Mouse (Mus musculus) brain, adult 2 months (tissue): ENCODE measurements around the gene Nlrp3.

ENCODE experiments used
- DNase-seq: peaks from one replicate; pipeline ENCODE4 v3.0.0; 2011; ENCODE audit warnings: low read depth, low spot score

Gene Nlrp3

GRCm38 (mm10) chr11:59541324-59541723 lies at the start of gene Nlrp3:
Gene Nlrp3 (plus strand): TSS chr11:59541568.
- DNase-seq, result no peak

GRCm38 (mm10) chr11:59496672-59497310 lies 44.6 kb upstream of the Nlrp3 start:
- DNase-seq, result peak; percentile 72

DNA sequence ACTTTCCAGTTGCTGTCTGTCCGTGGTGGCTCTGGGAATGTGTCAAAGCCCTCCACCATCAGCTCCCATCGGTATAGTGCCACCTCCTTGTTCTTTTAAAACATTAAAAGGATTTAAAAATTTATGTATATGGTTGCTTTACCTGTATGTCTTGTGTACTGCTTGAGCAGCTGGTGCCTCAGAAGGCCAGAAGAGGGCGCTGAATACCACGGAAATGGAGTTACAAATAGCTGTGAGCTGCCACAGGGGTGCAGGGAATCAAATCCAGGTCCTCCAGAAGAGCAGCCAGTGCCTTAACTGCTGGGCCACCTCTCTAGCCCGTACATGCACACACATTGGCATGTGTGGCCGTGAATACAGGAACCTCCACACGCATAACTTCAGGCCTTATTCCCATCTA lies 43.6 kb upstream of the Nlrp3 start:
- DNase-seq, result no peak

- DNase-seq, result peak; percentile 22
Observed at GRCm38 (mm10) chr11:59501978-59502700, 39.2 kb upstream of the Nlrp3 start.

GRCm38 (mm10) chr11:59505351-59505838 lies 36.0 kb upstream of the Nlrp3 start:
- DNase-seq, result peak; percentile 83

GRCm38 (mm10) chr11:59505839-59506712 lies 35.3 kb upstream of the Nlrp3 start:
- DNase-seq, result peak; percentile 95

GRCm38 (mm10) chr11:59506713-59507074 lies 34.7 kb upstream of the Nlrp3 start:
- DNase-seq, result no peak

GRCm38 (mm10) chr11:59511558-59511957 lies 29.8 kb upstream of the Nlrp3 start:
- no peak for DNase-seq

GRCm38 (mm10) chr11:59512733-59513132 lies 28.6 kb upstream of the Nlrp3 start:
- DNase-seq, result no peak

- no peak for DNase-seq
Observed at GRCm38 (mm10) chr11:59513556-59513955, 27.8 kb upstream of the Nlrp3 start.

GRCm38 (mm10) chr11:59514381-59514780 lies 27.0 kb upstream of the Nlrp3 start:
- no peak for DNase-seq

- no peak for DNase-seq
Observed at GRCm38 (mm10) chr11:59514789-59515188, 26.6 kb upstream of the Nlrp3 start.

DNA sequence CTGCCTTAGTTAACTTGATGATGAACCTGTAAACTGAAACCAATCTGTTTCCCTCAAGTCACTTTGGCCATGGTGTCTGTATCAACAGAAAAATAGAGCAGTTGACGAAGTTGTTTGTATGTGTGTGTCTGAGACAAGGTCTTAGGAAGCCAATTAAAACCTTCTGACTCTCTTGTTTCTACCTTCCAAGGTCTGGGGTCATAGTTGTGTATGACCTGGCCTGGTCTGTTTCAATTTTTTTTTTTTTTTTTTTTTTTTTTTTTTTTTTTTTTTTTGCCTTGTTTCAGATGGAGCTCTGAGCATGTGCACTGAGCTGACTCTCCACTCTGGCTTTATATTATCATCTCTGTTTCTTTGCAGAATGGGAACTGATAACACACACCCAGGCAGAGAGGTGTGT lies 23.9 kb upstream of the Nlrp3 start:
- DNase-seq, result no peak

DNA sequence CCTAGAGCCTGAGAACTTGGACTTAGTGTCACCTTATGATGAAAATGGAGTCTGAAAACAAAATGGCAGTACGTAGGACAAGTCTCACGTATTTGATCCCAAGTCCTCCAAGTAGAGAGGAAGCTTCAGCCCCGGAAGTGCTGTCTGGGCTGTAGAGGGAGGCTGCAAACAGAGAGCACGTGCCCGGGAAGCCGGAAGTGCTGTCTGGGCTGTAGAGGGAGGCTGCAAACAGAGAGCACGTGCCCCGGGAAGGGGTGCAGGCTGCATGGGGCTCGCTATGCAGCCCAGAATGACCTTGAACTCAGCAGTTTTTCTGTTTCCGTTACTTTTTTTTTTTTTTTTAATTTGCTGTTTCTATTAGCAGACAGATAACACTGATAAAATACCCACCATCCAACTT lies 23.1 kb upstream of the Nlrp3 start:
- peak; percentile 21 for DNase-seq

GRCm38 (mm10) chr11:59519741-59520495 lies 21.4 kb upstream of the Nlrp3 start:
- DNase-seq, result no peak

DNA sequence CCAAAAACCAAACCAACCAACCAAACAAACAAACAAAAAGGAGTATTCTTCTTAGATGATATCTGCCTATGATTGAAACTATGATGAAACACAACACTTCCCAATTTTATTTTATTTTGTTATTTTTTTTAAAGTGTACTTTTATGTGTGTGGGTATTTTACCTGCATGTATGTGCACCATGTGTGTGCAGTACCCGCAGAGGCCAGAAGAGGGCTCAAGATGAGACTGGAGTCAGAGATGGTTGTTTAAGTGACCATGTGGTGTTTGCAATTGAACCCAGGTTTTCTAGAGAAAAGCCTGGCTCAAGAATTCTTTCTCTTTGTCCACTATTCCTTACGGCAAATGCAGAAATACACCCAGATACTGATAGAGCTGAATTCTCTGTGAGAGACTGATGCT lies 17.2 kb upstream of the Nlrp3 start:
- DNase-seq, result no peak

DNA sequence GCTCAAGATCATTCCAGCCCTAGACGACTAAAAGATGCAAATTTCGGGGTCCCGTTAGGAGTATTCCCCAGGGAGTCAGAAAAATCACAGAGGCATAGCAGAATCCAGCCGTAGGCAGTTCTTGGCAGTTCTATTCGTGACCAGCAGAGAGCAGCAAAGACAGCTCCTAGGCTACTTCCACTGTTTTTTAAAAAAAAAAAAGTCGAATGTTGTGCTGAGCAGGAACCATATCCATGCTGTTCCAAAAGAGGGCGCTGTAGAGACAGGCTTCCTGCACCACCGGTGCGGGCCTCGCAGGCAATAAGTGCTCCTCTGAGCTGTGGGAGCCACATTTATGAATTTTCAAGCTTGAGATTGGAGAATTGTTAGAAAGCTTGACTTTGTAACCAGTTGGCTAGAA lies 16.1 kb upstream of the Nlrp3 start:
- peak; percentile 93 for DNase-seq

- peak; percentile 37 for DNase-seq
Observed at GRCm38 (mm10) chr11:59526472-59527080, 14.8 kb upstream of the Nlrp3 start, which contains the start of gene Zkscan17. Gene Zkscan17 (minus strand): TSS chr11:59526751.

DNA sequence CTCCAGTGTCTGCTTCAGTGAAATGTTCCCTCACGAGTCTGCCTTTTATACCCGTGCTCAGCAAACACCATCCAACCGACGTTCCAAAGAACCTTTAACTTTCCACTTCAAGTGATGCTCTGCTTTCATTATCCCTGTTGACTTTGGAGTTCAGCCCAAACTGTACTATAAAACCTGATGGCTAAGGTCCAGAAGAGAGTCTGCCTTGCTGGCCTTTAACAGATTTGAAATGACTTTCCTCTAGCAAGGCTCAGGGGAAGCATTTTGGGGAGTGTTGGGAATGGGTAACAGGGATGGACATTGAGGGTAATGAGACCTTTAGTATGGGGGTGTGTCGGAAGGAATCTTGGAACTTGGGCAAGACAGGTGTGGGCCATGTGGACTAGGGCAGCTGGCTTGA lies 11.1 kb upstream of the Nlrp3 start:
- DNase-seq, result no peak

- DNase-seq, result peak; percentile 95
Observed at GRCm38 (mm10) chr11:59530870-59531535, 10.4 kb upstream of the Nlrp3 start.
